Mouse (Mus musculus): ENCODE results near the gene Kif27. TPM values are rescaled to one million over a fixed set of nuclear protein-coding genes. Genes with fewer than 3 reads are reported as not detected.
"Not testable (repeated sequence)": the region's sequence is repeated elsewhere in the genome, so short reads cannot be mapped to it uniquely, and the experiment has no call there.

Kif27 gene
- polyA plus RNA-seq, 1 experiment from 2014 or later, result 2.4 TPM

DNA sequence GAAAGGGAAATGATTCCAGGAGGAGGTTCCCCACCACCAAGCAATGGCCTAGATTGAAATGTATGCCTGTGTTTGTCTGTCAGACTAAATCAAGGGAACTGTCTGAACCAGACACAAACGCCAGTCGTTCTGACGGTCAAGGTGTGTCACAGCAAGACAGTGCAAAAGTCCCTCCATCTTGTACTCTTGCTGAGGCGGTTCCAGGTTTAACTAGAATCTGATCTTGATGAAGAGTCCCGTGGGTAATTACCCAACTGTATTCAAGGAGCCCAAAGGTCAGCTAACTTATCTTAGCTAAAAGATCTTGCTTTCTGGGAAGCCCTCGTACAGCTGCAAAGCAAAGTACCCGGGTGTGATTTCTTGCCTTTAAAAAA is 26.6 kb upstream of the Kif27 start:
- whole genome bisulfite sequencing, result 78% methylated on average over 7 of the region's 7 CpGs
- Histone ChIP-seq H3K9ac (peak overlapping the region; percentile 82; the same call in 1 of the 2 replicates), H3K36me3 (peaks cover 33% of the 10 kb centered on the region), H3K4me1 (peaks cover 5% of the 10 kb centered on the region), H3K4me2 (replicated peaks) (peak overlapping the region; percentile 92), H3K4me3 (peak overlapping the region; percentile 67), H3K27me3 (no peaks in the 10 kb centered on the region), H3K27ac (0 out of 2 replicates have a peak overlapping the region, but pooled peaks have one; percentile 48), H3K9me3 (replicated peaks) (peaks cover 15% of the 10 kb centered on the region; the same call in 1 of the 2 replicates)
- ATAC-seq (ENCODE audit: low FRiP score), result no peak

DNA sequence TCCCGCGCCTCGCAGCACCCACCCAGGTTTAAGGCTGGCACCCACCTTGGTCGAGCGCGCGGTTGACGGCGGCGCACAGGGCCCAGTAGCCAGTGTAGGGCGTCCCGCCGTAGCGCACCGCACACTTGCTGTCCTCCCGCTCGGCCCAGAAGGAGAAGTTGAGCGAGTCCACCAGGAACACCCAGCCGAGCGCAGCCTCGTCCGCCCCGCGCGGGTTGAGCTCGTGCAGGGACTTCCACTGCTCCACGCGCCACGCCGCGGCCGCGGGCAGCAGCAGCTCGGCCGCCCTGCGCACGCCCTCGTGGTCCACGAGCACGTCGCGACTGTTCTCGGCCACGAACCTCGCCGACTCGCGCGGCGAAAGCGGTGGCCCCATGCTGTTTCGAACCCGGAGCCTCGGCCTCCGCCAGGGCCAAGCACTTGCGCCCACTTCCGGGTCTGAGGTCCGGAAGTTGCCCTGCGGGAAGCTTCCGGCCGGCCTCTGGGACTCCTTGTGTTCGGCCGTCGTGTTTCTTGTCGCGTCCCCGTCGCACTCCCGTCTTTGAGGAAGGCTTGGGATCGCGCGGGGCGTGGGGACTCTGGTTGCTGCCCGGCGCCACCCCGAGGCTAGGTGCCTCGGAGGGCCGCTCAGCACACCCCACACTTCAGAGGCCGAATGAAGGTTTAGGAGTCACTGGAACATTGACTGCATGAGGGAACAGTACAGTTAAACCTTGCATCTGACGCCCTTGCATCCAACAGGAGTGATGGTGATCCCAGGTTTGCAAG is 26.0 kb upstream of the Kif27 start, which contains the start of gene 2210016F16Rik:
Gene 2210016F16Rik, minus strand, starts transcription at position 447 of the 768 bp plus-strand sequence.
- Histone ChIP-seq H3K27me3 (no peaks in the 10 kb centered on the region), H3K9me3 (replicated peaks) (peaks cover 20% of the 10 kb centered on the region), H3K4me2 (replicated peaks) (peak within 1 kb of the TSS; percentile 92), H3K4me3 (peak within 1 kb of the TSS; percentile 67), H3K4me1 (peaks cover 5% of the 10 kb centered on the region), H3K27ac (peak within 1 kb of the TSS; percentile 48), H3K9ac (peak within 1 kb of the TSS; percentile 82), H3K36me3 (peaks cover 33% of the 10 kb centered on the region)
- 2% methylated on average over 80 of the region's 80 CpGs for WGBS
- peak; percentile 83 for ATAC-seq (ENCODE audit: low FRiP score)

DNA sequence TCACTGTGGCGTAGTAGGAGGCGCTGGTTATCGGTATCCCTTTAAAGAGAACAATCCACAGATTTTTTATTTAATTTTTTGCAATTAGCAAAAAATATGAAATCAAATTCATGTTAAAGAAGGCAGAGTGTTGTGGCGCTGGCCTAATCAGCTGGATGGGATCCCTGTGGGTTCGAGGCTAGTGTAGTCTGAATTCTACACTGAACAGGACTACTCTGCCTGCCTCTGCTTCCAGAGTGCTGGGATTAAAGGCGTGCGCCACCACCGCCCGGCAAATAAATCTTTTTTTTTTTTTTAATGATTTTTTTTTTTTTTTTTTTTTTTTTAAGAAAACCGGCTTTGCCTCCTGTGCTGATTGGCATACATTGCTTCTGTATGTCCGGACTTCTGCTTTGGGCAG is 25.4 kb upstream of the Kif27 start:
- Histone ChIP-seq H3K27me3 (no peaks in the 10 kb centered on the region), H3K9me3 (replicated peaks) (peaks cover 23% of the 10 kb centered on the region), H3K4me1 (peaks cover 5% of the 10 kb centered on the region), H3K27ac (no peak overlapping the region), H3K36me3 (peaks cover 33% of the 10 kb centered on the region), H3K4me3 (peak overlapping the region; percentile 67), H3K9ac (peak overlapping the region; percentile 82), H3K4me2 (replicated peaks) (peak overlapping the region; percentile 92)
- ATAC-seq (ENCODE audit: low FRiP score), result peak; percentile 35; the same call in 1 of the 2 replicates
- WGBS, result 49% methylated on average over 11 of the region's 11 CpGs

DNA sequence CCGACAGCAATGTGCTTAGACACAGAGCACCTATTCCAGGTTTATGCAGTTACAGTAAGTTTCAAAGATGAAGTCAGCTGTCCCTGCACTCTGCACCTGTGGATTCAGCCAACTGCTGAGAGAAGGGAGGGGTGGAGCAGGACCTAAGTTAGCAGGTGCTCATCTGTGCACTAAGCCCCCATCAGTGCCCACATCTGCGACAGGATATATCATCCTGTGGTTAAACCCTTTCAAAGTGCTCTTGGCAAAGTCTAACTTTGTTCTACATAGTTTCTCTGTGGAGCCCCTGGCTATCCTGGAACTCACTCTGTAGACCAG is 14.2 kb upstream of the Kif27 start:
- Histone ChIP-seq H3K27ac (no peak overlapping the region), H3K36me3 (no peaks in the 10 kb centered on the region), H3K4me2 (replicated peaks) (no peak overlapping the region), H3K9ac (no peak overlapping the region), H3K9me3 (replicated peaks) (peaks cover 5% of the 10 kb centered on the region), H3K4me1 (no peaks in the 10 kb centered on the region), H3K4me3 (no peak overlapping the region), H3K27me3 (no peaks in the 10 kb centered on the region)
- 93% methylated on average over 2 of the region's 2 CpGs for WGBS
- ATAC-seq (ENCODE audit: low FRiP score), result no peak

DNA sequence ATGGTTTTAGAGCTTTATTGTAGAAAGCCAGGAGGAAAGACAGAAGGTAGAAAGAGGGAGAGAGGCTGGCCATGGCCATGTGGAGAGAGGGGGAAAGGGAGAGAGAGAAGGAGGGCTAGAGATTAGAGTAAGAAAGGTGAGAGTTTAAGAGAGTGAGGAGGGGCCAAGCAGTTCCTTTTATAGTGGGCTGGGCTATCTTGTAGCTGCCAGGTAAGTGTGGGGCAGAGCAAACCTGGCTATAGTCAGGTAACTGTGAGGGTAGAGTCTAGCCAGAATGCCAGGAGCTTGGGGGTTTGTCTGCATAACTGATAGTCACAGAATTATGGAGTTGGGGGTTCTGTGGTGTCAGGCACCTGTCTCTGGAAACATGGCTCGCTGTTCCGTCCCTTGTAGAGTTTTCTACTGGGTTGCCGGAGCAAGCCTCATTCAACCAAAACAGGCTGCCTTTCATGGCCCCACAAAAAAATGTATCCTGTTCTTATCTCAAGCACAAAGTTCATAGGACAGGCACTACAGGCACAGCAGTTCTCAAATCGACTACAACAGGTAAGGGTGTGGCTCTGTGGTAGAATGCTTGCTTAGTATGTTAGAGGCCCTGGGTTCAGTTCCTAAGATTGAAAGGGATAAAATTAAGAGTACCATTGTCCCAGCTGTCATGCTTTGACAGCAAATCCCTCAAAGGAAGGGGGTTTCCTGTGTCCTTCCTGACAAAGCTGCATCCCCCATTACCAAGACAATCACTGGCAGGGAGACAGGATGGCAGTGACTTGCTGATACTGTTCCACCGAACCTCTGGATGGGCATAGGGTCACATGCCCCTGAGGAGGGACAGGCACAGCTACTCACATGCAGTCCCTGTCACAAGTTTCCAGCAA is 13.6 kb upstream of the Kif27 start:
- Histone ChIP-seq H3K9ac (no peak overlapping the region), H3K9me3 (replicated peaks) (peaks cover 5% of the 10 kb centered on the region), H3K27me3 (no peaks in the 10 kb centered on the region), H3K4me2 (replicated peaks) (no peak overlapping the region), H3K4me1 (no peaks in the 10 kb centered on the region), H3K27ac (no peak overlapping the region), H3K4me3 (no peak overlapping the region), H3K36me3 (no peaks in the 10 kb centered on the region)
- 88% methylated on average over 5 of the region's 5 CpGs for WGBS
- no peak for ATAC-seq (ENCODE audit: low FRiP score)

DNA sequence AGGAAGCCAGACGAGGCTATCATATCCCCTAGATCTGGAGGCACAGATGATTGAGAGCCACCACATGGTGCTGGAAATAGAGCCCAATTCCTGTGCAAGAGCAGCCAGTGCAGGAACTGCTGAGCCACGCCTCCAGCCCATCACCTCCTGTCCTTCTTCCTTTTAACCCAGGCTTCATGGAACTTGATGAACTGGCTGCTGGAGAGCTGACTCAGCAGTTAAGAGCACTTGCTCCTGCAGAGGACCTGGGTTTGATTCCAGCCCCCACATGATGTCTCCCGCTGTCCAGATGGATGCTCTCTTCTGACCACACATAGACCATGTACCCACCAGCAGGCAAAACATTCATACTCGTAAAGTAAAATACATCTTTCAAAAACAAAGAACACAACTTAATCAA is 9.9 kb upstream of the Kif27 start:
- H3K4me2 ChIP-seq (replicated peaks), result no peak overlapping the region
- no peak for ATAC-seq (ENCODE audit: low FRiP score)
- no peaks in the 10 kb centered on the region for H3K9me3 ChIP-seq (replicated peaks)
- H3K27ac ChIP-seq, result no peak overlapping the region
- H3K4me1 ChIP-seq, result no peaks in the 10 kb centered on the region
- no peaks in the 10 kb centered on the region for H3K36me3 ChIP-seq
- no peaks in the 10 kb centered on the region for H3K27me3 ChIP-seq
- no peak overlapping the region for H3K4me3 ChIP-seq
- H3K9ac ChIP-seq, result no peak overlapping the region
- WGBS, result 77% methylated on average over 4 of the region's 4 CpGs

DNA sequence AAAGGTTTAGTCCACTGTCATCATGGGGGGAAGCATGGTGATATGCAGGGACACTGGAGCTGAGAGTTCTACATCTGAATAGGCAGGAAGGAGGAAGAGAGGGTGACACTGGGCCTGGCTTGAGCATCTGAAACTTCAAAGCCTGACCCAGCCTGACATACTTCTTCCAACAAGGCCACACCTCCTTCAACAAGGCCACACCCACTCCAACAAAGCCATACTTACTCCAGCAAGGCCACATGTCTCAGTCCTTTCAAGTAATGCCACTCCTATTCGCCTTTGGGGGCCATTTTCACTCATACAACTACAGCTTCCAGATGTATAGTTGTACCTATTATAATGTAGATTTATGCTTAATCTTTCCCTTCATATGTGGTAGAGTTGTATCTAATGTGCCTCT is 8.7 kb upstream of the Kif27 start:
- no peaks in the 10 kb centered on the region for H3K4me1 ChIP-seq
- H3K4me2 ChIP-seq (replicated peaks), result no peak overlapping the region
- no peak overlapping the region for H3K9ac ChIP-seq
- no peak overlapping the region for H3K4me3 ChIP-seq
- no peaks in the 10 kb centered on the region for H3K27me3 ChIP-seq
- no peak overlapping the region for H3K27ac ChIP-seq
- H3K9me3 ChIP-seq (replicated peaks), result no peaks in the 10 kb centered on the region
- WGBS, result 71% methylated on average over 1 of the region's 1 CpGs
- no peak for ATAC-seq (ENCODE audit: low FRiP score)
- H3K36me3 ChIP-seq, result no peaks in the 10 kb centered on the region

DNA sequence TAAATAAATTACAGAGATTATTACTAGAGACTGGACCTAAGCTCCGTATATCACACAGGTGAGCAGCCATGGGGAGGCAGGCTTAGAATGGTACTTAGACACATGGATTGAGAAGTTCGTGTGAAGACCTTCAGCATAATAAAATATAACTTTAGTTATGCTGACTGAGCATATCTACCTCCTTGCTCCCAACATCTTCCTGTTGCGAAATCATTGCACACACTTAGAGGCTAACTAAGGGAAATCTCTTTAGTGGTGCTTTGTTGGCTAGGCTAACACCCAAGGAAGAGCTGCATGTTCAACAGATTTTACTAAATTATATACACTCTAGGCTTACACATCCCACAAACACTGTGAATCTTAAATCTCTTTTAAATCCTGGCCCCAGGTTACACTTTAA is 7.5 kb upstream of the Kif27 start:
- Histone ChIP-seq H3K36me3 (no peaks in the 10 kb centered on the region), H3K9me3 (replicated peaks) (no peaks in the 10 kb centered on the region), H3K4me3 (no peak overlapping the region), H3K9ac (no peak overlapping the region), H3K4me2 (replicated peaks) (no peak overlapping the region), H3K4me1 (no peaks in the 10 kb centered on the region), H3K27me3 (no peaks in the 10 kb centered on the region), H3K27ac (no peak overlapping the region)
- no peak for ATAC-seq (ENCODE audit: low FRiP score)
- 87% methylated on average over 3 of the region's 3 CpGs for WGBS

DNA sequence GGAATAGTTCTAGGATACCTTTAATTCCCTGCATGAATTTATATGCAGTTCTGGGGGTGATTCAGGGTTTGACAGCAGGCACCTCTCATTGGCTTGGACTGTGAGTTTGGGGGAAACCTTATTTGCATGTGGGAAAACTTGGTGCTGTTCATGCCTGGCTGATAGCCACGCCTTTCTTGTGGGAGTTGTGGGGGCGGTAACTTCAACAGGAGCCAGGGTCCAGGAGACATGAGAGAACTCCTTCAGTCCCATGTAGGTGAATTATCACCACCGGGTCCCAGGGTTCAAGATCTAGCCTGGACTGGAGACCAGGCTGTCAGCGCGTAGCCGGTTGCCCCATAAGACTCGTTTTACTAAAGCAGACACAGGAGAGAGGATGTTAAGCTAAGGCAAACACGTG is 6.3 kb upstream of the Kif27 start:
- not testable (repeated sequence) for H3K4me1 ChIP-seq; H3K4me2 ChIP-seq (replicated peaks); H3K9ac ChIP-seq; H3K9me3 ChIP-seq (replicated peaks); H3K4me3 ChIP-seq; H3K27ac ChIP-seq; ATAC-seq (ENCODE audit: low FRiP score); H3K27me3 ChIP-seq; H3K36me3 ChIP-seq
- WGBS, result 86% methylated on average over 8 of the region's 8 CpGs

DNA sequence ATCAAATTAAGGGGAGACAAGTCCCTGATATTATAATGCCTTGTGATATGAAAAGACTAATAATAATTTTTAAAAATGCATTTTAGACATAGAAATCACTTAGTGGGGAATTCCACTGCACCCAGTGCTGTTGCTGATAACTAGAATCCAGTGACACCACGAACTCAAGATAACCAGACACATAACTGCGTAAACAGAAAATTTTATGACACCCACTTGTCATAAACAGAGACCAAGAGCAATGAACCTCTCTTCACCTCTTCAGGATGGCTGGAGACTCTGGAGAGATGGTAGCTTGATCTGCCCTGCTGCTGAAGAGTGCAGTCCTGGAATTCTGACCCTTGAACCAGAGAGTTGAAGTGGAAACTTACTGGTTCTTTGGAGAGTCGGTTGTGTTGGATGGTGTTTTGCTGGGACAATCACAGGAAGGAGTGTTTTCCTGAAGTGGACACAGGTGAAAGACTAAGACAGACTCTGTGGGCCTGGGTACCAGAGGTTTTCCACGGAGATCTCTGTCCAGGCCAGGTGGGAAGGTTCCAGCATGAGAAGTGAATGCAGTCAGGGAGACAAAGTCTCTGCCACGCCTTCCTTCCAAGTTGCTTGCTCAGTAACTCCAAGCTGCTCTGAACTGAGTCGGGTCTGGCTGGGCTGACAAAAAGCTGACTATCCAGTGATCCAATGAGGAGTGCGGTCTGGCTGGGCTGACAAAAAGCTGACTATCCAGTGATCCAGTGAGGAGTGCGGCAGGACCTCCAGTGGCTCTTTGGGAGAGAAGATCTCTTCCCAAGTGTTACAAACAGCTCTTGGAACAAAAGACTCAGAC is 5.6 kb upstream of the Kif27 start:
- no peak overlapping the region for H3K27ac ChIP-seq
- H3K9ac ChIP-seq, result no peak overlapping the region
- WGBS, result 79% methylated on average over 8 of the region's 8 CpGs
- no peak overlapping the region for H3K4me2 ChIP-seq (replicated peaks)
- no peak for ATAC-seq (ENCODE audit: low FRiP score)
- no peaks in the 10 kb centered on the region for H3K36me3 ChIP-seq
- H3K9me3 ChIP-seq (replicated peaks), result no peaks in the 10 kb centered on the region
- H3K27me3 ChIP-seq, result no peaks in the 10 kb centered on the region
- no peaks in the 10 kb centered on the region for H3K4me1 ChIP-seq
- H3K4me3 ChIP-seq, result no peak overlapping the region

DNA sequence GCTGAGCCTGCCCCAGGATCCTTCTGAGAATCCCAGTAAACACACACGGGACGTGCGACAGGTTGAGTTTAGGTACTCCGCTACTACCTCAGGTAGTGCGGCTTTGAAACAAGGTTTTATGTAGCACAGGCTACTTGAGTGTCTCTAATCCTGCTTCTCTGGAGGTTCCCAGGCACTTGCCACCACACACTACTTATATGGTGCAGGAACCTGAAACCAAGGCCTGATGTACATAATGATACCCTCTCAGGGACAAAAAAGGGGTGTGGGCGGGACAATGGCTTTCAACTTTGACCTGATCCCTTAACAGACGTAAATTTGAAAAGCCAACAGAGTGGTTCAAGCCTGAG is 357 bp upstream of the Kif27 start:
- H3K9ac ChIP-seq, result peak overlapping the region; percentile 81; the same call in 1 of the 2 replicates
- no peaks in the 10 kb centered on the region for H3K9me3 ChIP-seq (replicated peaks)
- no peaks in the 10 kb centered on the region for H3K36me3 ChIP-seq
- peak overlapping the region; percentile 98 for H3K4me2 ChIP-seq (replicated peaks)
- 0 out of 2 replicates have a peak, but pooled peaks cover 4% of the 10 kb centered on the region for H3K4me1 ChIP-seq
- 5% methylated on average over 7 of the region's 7 CpGs for WGBS
- H3K4me3 ChIP-seq, result peak overlapping the region; percentile 78
- peak; percentile 76; the same call in 1 of the 2 replicates for ATAC-seq (ENCODE audit: low FRiP score)
- no peaks in the 10 kb centered on the region; the same call in 1 of the 2 replicates for H3K27me3 ChIP-seq
- H3K27ac ChIP-seq, result no peak overlapping the region

DNA sequence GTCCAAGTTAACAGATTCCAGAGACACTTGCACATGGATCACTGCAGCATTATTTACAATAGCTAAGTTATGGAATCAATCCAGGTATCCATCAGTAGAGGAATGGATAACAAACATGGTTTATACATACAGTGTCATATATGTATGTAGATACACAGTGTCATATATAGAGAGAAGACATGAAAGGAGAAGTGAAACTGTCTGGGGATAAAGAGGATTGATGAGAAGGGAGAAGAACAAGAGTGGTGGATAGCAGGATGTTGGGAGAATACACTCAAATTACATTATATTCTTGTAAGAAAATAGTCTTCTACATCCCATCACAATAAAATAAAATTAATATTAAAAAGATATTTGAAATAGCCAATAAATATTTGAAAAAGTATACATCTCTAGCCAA is 5.9 kb downstream of the Kif27 start:
- Histone ChIP-seq H3K9me3 (replicated peaks) (no peaks in the 10 kb centered on the region), H3K36me3 (no peaks in the 10 kb centered on the region), H3K9ac (no peak overlapping the region), H3K4me3 (no peak overlapping the region), H3K4me2 (replicated peaks) (no peak overlapping the region), H3K27me3 (no peaks in the 10 kb centered on the region; the same call in 1 of the 2 replicates), H3K27ac (no peak overlapping the region), H3K4me1 (no peaks in the 10 kb centered on the region)
- ATAC-seq (ENCODE audit: low FRiP score), result no peak
